Mouse (Mus musculus): ENCODE results near the gene Fstl4.

GRCm38 (mm10) chr11:52875916-52876765, 111.7 kb downstream of the Fstl4 start:
- TF ChIP-seq CHD2 (IDR thresholded peaks at IDR 0.05; ENCODE audit: low read depth, low read length), result no peak
- TF ChIP-seq HCFC1 (IDR thresholded peaks at IDR 0.05; ENCODE audit: borderline replicate concordance, insufficient read depth, low read length), result no peak

All from ES-E14 (cell line).